Mouse (Mus musculus) ES-Bruce4 (cell line): ENCODE results near the gene Nek8. TPM values are rescaled to one million over a fixed set of nuclear protein-coding genes. Genes with fewer than 3 reads are reported as not detected.
A peak's percentile ranks its signal among the peaks of the same experiment; 100 is the strongest.
"Not testable (repeated sequence)": the region's sequence is repeated elsewhere in the genome, so short reads cannot be mapped to it uniquely, and the experiment has no call there.

Experiments used
- H3K27ac ChIP-seq: 2 replicates; pipeline ENCODE4 v1.5.1; 2012; ENCODE audit warnings: low read length, inconsistent platforms; ENCODE audit not compliant: insufficient read depth
- H3K27me3 ChIP-seq: 2 replicates; pipeline ENCODE4 v1.6.1; 2012; ENCODE audit warnings: mild to moderate bottlenecking, low read length, inconsistent platforms; ENCODE audit not compliant: control insufficient read depth, poor library complexity, insufficient read depth, severe bottlenecking
- H3K36me3 ChIP-seq: 2 replicates; pipeline ENCODE4 v1.6.1; 2012; ENCODE audit warnings: inconsistent platforms, mild to moderate bottlenecking, low read length, moderate library complexity; ENCODE audit not compliant: control insufficient read depth, poor library complexity, insufficient read depth, severe bottlenecking
- H3K4me1 ChIP-seq: one replicate; pipeline ENCODE4 v1.8.1; 2011; ENCODE audit warnings: low read length; ENCODE audit not compliant: control insufficient read depth, insufficient read depth
- H3K4me3 ChIP-seq: 2 replicates; pipeline ENCODE4 v1.5.1; 2011; ENCODE audit warnings: low read depth, mild to moderate bottlenecking, low read length
- H3K9ac ChIP-seq: 2 replicates; pipeline ENCODE4 v1.6.1; 2012; ENCODE audit warnings: low read depth, mild to moderate bottlenecking, inconsistent platforms; ENCODE audit not compliant: poor library complexity, severe bottlenecking
- H3K9me3 ChIP-seq: replicated peaks from 2 replicates; pipeline ENCODE4 v1.6.1; 2012; ENCODE audit warnings: mild to moderate bottlenecking, low read length, inconsistent platforms; ENCODE audit not compliant: control insufficient read depth, poor library complexity, insufficient read depth, severe bottlenecking
- CTCF ChIP-seq: IDR thresholded peaks from one replicate; pipeline ENCODE4 v1.8.1; 2011; ENCODE audit warnings: low read depth, low read length
- EP300 ChIP-seq: IDR thresholded peaks from 2 replicates; pipeline ENCODE4 v1.6.1; 2011; ENCODE audit warnings: low read depth, low read length; ENCODE audit not compliant: insufficient read depth
- POLR2A ChIP-seq: IDR thresholded peaks from one replicate; pipeline ENCODE4 v1.8.1; 2011; ENCODE audit warnings: low read length; ENCODE audit not compliant: insufficient read depth
- polyA plus RNA-seq: library from polyadenylated mRNA; stranded (reverse); fragments of >200 nt; gene quantifications from 2 replicates; pipeline ENCODE4 v1.2.4, GENCODE M21; 2011; ENCODE audit warnings: low read depth; ENCODE audit not compliant: missing spikeins, insufficient read depth, insufficient read length

Gene Nek8
- polyA plus RNA-seq, 1 experiment: 18.1 TPM

DNA sequence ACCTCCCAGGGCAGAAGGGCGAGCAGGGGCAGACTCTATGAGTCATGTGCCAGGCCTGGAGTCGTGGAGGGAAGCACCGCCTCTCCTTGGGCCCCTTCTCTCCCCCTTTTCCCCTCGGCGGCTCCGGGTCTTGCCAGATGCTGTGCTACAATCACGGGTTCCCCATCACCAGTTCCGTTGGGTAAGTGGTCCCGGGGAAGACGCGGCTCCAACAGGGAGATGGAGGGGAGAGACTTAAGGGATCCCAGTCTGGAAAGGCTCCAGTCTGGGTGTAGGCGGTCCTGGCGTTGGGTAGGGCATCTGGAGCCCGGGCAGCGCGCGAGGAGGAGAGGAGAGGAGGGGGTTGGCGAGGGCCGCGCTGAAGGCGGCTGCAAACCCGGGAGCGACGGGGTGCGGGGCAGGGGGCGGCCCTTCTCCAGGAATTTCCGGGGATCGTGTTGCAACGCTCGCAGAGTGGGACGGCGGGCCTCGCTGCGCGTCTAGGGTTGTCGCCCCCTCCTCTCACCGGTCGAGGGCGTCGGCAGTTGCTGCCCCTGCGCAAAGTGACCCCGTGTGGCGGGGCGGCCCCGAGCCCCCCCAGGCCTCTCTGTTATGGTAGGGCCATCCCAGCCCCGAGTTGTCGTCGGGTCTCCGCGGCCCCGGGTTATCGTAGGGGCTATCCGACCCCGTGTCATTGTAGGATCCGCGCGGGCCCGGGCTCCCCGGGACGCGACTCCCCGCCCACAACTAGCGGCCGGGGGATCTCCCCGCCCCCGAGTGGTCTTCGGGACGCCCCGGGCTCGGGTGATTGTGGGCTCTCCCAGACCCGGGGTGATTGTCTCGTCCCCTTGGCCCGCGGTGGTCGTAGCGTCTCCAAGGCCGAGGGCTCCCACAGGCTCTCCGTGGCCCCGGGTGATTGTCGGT is 12.1 kb upstream of the Nek8 start, which contains the start of gene Rab34:
Gene Rab34 (plus strand): TSS at position 100 of the 903 bp plus-strand sequence.
- peaks cover 2% of the 10 kb centered on the region for H3K4me1 ChIP-seq
- H3K36me3 ChIP-seq: peaks cover 2% of the 10 kb centered on the region; the same call in 1 of the 2 replicates
- no peaks in the 10 kb centered on the region for H3K9me3 ChIP-seq
- TF ChIP-seq EP300 (0 out of 2 replicates have a peak, but pooled peaks have one; percentile 5), CTCF (no peak)
- no peaks in the 10 kb centered on the region for H3K27me3 ChIP-seq
- H3K4me3 ChIP-seq: peak within 1 kb of the TSS; percentile 90
- peak within 1 kb of the TSS; percentile 90 for H3K9ac ChIP-seq
- H3K27ac ChIP-seq: peak within 1 kb of the TSS; percentile 81

DNA sequence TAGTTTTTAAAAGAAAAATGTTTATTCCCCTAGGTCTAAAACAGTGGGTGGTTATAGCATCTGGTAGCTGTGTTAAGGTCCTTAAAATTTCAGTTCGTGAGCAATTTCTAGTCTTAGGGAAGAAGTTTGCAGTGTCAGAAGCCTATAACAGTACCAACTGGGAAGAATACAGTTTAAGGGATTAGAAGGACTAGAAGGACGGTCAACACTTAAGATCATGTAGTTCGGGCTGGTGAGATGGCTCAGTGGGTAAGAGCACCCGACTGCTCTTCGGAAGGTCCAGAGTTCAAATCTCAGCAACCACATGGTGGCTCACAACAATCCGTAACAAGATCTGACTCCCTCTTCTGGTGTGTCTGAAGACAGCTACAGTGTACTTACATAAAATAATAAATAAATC is 8.2 kb upstream of the Nek8 start:
- not testable (repeated sequence) for H3K9me3 ChIP-seq, H3K4me1 ChIP-seq, H3K27me3 ChIP-seq
- H3K9ac ChIP-seq: peak overlapping the region; percentile 100
- peaks cover 34% of the 10 kb centered on the region for H3K36me3 ChIP-seq
- peak overlapping the region; percentile 94 for H3K4me3 ChIP-seq
- peak overlapping the region; percentile 88 for H3K27ac ChIP-seq

DNA sequence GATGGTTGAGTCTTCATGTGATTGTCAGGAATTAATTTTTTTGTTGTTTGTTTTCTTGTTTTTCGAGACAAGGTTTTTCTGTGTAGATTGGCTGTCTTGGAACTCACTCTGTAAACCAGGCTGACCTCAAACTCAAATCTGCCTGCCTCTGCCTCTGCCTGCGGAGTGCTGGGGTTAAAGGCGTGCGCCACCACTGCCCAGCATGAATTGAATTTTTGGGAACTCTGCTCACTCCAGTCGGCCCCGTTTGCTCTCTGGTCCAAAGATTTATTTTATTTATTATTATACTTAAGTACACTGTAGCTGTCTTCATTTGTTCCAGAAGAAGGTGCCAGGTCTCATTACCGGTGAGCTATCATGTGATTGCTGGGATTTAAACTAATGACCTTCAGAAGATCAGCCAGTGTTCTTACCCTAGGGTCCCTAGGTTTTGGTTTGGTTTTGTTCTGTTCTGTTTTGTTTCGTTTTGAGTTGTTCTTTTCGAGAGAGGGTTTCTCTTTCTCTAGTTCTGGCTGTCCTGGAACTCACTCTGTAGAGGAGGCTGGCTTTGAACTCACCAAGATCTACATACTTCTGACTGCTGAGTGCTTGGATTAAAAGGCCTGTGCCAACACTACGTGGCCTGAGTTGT is 7.5 kb upstream of the Nek8 start:
- H3K4me1 ChIP-seq: no peaks in the 10 kb centered on the region
- H3K27ac ChIP-seq: peak overlapping the region; percentile 88

DNA sequence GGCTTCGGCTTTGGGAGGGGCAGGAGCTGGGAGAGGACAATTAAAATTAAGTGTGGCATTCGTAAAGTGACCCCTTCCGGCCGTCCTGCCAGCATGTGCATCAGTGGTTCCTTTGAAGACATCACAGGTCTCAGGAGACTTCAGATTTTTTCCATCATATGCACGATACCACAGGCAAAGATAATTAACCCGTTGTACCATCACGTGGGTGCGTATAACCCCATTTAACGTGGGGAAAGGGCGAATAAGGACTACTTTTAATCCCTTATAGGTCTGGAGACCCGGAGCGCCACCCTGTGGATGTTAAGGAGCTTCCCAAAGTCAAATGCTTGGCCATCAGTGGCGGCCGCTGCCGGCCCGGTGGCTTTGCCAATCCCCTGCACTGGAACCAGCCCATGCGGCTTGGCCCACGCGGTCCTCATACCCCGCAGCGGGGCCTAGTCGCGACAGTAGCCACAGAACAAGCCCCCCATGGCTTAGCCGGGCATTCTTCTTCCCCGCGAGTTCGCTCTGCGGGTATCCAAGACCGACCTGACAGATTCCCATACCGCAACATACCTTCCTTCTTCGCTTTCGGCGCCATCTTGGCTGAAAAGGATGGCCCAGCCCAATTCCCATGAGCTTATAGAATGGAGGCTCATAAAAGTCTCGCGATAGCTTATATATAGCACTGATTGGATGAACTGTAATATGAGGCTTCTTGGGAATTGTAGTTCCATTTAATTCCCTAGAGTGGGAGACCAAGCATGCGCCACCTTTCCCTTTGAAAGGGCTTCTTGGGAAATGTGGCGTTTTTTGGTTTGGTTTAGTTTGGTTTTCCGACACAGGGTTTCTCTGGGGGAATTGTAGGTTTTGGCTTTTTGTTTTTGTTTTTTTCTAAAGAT is 6.7 kb upstream of the Nek8 start, which contains the start of gene Rpl23a:
Gene Rpl23a (minus strand): TSS at position 624 of the 884 bp plus-strand sequence.
- H3K27ac ChIP-seq: peak within 1 kb of the TSS; percentile 95
- no peak for TF ChIP-seq CTCF
- no peak for TF ChIP-seq EP300
- peak; percentile 90 for TF ChIP-seq POLR2A
- peaks cover 39% of the 10 kb centered on the region for H3K36me3 ChIP-seq
- H3K9me3 ChIP-seq: no peaks in the 10 kb centered on the region
- peak within 1 kb of the TSS; percentile 100 for H3K9ac ChIP-seq
- no peaks in the 10 kb centered on the region for H3K4me1 ChIP-seq
- no peaks in the 10 kb centered on the region for H3K27me3 ChIP-seq
- H3K4me3 ChIP-seq: peak within 1 kb of the TSS; percentile 94

More for the DNA sequence above, 7.5 kb upstream of the Nek8 start:
- H3K9ac ChIP-seq: peak overlapping the region; percentile 100
- H3K36me3 ChIP-seq: peaks cover 39% of the 10 kb centered on the region
- no peaks in the 10 kb centered on the region for H3K9me3 ChIP-seq
- H3K27me3 ChIP-seq: no peaks in the 10 kb centered on the region
- TF ChIP-seq CTCF (no peak), POLR2A (no peak), EP300 (no peak)
- peak overlapping the region; percentile 94 for H3K4me3 ChIP-seq

DNA sequence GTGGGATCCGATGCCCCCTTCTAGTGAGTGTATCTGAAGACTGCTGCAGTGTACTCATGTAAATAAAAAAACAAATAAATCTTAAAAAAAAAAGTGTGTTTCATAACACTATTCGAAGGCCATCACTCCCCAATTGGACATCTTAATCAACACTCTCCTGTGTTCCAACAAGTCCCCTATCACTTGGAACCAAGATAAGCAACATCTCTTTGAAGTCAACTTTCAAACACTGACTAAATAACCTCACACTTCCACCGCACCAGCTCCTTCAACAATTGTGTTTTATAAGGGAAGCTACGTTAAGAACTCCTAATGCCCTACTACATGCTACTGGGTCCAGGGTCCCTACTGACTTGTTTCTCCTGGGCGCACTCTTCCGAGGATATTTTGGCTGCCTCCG is 6.0 kb upstream of the Nek8 start:
- peaks cover 39% of the 10 kb centered on the region for H3K36me3 ChIP-seq
- H3K4me3 ChIP-seq: peak overlapping the region; percentile 93
- H3K27me3 ChIP-seq: no peaks in the 10 kb centered on the region
- H3K9ac ChIP-seq: peak overlapping the region; percentile 100
- TF ChIP-seq POLR2A (no peak), CTCF (no peak), EP300 (no peak)
- H3K9me3 ChIP-seq: no peaks in the 10 kb centered on the region
- peak overlapping the region; percentile 95 for H3K27ac ChIP-seq
- no peaks in the 10 kb centered on the region for H3K4me1 ChIP-seq
